Mouse (Mus musculus) thymus, adult 2 months (tissue): ENCODE results near the gene Kif5c.

Experiments
- CTCF ChIP-seq: fragments of 200-500 bp; IDR thresholded peaks from 2 replicates; pipeline ENCODE4 v1.5.1; 2012; ENCODE audit warnings: mild to moderate bottlenecking, control low read depth, low read length, moderate library complexity, borderline replicate concordance; ENCODE audit not compliant: control insufficient read depth, poor library complexity, insufficient read depth; ENCODE audit errors: extremely low read depth
- POLR2A ChIP-seq: fragments of 200-500 bp; IDR thresholded peaks from 2 replicates; pipeline ENCODE4 v1.6.1; 2012; ENCODE audit warnings: mild to moderate bottlenecking, low read length, control low read depth, moderate library complexity; ENCODE audit not compliant: control insufficient read depth, poor library complexity, insufficient read depth; ENCODE audit errors: extremely low read depth

GRCm38 (mm10) chr2:49814011-49814410 lies 194.9 kb downstream of the Kif5c start:
- TF ChIP-seq CTCF (no peak), POLR2A (no peak)
